Mouse (Mus musculus) adrenal gland, postnatal 4 days (tissue): Measurements from ENCODE around the gene Cdk1. TPM values are rescaled to one million over a fixed set of nuclear protein-coding genes. Genes with fewer than 3 reads are reported as not detected.
A peak's percentile ranks its signal among the peaks of the same experiment; 100 is the strongest.

Experiments used
- DNase-seq, 2 experiments: peaks; one replicate each; pipeline ENCODE4 v3.0.0; 2021 to 2022; ENCODE audit warnings: low spot score in 2 of 2, mixed read lengths in 2 of 2
- total RNA-seq, 2 experiments: library from RNA; stranded (reverse); gene quantifications; 2 replicates each; pipeline ENCODE4 v1.2.3; 2021

The Cdk1 gene
- total RNA-seq, 2 experiments from 2014 or later: 79.6 to 84.1 TPM

DNA sequence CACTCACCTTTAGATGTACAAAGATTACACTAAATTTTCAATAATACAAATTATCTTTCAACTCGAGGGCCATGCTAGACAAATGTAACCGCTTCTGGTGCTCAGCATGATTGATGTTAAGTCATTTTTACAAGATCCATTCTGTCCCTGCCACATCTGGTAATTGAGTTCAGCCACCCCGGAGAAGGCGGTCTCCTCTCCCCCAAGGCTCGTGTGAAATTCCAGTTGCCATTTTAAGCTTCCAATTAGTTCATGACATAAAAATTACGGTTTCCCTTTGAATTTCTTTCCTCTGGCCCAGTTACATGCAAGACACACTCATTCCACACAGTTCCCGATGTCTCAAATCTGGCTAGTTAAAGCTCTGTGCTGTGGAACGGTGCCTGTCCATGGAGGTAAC is 38.8 kb downstream of the Cdk1 start:
- no peak for DNase-seq

DNA sequence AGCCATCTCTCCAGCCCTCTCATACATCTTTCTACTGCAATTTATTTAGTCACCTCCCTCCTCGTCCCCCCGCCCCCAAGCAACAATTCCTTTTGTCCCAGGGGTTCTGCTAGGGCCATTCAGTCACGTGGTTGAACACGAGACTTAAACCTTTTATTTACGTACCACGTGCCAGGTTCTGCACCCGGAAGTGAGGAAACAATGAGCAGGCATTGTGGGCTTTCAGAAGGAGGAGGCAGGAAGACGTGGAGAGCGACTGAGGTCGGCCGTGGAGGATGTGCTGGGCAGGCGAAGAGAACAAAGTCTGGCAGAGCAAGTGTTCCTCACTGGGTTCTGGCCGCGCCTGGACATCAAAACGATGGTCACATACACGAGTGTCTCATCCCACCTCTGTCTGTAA is 40.9 kb downstream of the Cdk1 start:
- no peak for DNase-seq

DNA sequence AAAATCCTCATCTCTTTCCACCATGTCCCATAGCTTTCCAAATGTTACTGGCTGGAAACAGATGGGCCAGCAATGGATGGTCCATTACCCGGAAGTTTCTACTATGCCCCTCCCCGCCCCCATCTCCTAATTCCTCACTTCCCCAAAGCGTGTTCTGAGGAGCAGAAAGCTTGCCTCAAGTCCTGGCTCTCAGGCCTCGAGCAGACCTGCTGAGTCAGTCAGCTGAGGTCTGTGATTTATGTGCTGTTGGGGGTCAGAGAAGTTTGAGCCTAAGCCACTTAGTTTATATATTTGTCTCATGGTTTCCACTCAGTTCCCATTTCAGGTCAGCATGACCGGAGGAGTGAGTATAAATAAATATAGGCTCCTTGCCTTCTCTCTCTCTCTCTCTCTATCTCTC is 43.6 kb downstream of the Cdk1 start:
- DNase-seq: no peak

DNA sequence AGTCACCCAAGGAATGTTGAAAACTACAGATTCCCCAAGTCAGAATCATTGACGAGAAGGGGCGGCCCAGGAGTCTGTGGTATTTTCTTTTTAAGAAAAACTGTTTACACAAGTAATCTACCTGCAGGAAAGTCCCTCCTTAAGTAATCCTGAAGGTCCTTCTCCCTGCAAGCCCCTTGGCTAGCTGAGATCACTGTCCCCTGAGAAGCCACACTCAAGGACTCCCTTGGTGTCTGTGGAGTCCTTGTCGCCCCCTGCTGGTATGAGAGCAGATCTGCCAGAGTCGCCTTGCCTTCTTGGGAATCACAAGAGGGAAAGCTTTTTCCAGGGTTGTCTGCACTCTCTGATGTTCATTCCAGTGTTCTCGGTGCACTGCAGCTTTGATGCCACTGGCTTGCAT is 45.7 kb downstream of the Cdk1 start:
- DNase-seq: peak in 1 of 2 experiments; percentile 43

DNA sequence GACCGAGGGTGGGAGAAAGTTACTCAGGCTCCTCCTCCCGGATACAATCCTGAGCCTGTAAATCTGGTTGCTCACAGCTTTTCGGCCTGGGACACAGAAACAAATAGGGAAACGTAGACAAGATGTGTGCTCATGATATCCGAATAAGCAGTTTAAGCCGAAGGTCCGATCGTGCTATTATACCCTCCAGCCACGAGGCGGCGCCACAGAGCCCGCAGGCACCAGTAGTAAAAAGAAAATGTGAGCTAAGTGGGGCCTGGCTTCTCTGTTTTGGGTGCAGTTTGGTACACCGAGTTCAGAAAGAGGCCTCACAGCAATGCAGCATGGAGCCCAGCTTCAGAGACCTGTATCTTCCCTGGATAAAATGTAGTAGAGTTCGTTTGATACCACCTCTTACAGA is 46.5 kb downstream of the Cdk1 start:
- DNase-seq: peak; percentile 27 to 36

DNA sequence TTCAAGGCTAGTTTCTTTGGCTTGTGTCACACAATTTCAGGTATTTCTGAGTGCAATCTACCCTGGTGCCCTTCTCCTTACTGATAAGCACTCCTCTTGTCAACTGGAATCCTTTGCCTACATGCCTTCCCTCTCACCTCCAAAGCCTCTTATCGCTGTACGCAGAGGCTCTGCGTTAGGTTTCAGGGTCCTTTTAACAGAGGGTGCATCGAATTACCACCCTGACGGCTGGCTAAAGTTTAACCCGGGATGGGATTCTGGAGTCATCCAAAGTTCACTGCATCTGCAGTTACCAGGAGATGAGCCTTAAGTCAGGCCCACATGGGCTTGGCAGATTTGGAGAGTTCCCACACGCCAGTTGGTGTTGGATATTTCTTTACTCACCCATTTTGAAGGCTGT is 47.1 kb downstream of the Cdk1 start:
- no peak for DNase-seq

DNA sequence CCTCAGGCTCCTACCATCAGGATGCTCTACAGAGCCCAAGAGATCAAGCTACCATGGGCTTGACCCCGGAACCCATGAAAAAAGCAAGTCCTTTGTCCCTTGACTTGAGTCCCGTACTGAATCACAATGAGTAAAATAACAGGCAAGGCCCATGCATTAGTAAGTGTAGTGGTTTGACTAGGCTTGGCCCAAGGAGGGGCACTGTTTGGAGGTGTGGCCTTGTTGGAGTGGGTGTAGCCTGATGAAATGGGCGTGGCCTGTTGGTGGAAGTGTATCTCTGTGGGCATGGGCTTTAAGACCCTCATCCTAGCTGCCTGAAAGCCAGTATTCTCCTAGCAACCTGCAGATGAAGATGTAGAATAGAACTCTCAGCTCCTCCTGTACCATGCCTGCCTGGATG is 47.9 kb downstream of the Cdk1 start:
- no peak for DNase-seq

DNA sequence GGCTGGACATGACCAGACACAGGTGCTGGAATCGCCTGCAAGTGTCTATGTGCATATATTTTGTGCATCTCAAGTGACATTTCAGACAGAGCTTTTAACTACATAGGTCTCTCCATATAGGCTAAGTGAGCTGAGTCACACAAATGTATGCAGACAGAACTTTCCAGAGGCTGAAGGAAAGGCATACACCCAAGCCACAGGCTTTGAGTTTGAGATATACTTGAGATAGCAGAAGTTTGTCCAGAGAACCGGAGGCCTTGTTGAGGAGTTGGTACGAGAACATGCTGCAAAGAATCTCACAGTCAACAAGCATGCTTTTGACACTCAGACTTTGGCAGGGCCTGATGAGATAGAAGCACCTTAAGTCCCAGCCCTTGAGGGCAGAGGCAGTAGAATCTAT is 50.1 kb downstream of the Cdk1 start:
- no peak for DNase-seq

DNA sequence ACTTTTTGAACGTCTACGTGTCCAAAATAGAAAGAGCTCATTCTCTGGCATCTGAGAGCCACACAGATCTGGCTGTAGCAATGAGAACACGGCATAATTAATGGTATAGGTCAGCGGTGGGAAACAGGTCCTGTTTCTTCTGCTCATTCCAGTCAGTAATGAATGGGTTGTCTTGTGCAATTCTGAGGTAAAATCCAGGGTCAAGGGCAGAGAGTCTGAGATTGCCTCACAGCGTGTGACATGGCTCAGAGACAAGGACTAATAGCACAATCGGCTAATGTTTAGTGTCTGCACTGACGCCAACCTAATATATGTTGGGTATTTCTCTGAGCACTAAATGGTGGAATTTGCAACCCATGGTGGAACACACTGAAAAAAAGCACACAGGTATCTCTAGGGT is 52.8 kb downstream of the Cdk1 start:
- no peak for DNase-seq

DNA sequence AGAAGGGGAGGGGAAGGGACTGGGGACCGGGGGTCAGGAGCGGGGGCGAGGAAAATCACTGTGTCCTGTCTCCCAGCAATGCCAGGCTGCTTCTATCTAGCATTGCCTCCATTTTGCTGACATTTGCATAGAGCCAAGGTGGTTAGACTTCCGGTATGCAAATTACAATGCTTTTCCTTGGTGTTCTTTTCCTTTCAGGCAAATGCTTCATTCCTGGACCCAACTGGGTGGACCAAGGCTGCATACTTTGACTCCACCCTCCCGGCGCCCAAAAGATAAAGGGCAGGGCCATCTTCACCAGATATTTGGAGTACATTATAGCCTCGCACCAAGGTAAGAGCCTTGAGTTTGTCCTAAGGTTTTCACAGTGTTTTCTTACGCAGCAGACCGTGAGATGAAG is 56.8 kb downstream of the Cdk1 start:
- no peak for DNase-seq

DNA sequence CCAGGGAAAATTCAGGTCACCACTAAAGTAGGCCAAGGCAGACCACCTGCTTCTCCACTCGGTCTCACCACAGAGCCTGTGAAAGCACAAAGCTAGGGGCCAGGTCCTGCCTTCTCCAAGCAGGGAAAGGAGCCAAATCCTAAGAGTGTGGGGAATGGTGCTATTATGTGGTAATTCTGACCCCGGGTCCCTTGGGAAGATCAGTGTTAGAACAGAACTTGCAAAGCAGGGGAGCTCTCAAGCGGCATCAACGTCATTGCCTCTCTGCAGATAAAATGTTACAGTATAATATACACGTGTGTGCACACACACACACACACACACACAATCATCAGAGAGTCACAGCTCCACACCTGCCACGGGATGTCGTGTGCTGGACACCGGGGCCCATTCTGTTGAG is 62.0 kb downstream of the Cdk1 start:
- no peak for DNase-seq

DNA sequence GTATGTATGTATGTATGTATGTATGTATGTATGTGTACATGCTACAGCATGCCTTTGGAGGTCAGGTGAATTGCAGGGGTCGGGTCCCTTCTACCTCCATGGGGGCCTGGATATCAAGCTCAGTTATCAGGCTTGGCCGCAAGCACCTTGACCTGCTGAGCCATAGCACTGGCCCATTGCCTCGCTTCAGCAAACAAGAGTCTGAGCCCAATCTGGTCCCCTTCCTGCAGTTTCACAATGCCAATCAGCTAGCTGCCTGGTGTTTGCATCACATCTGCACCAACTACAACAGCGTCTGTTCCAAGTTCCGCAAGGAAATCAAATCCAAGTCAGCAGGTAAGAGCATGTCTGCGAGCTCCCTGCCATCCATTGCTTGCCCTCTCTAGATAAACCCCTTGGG is 64.0 kb downstream of the Cdk1 start:
- DNase-seq: no peak

DNA sequence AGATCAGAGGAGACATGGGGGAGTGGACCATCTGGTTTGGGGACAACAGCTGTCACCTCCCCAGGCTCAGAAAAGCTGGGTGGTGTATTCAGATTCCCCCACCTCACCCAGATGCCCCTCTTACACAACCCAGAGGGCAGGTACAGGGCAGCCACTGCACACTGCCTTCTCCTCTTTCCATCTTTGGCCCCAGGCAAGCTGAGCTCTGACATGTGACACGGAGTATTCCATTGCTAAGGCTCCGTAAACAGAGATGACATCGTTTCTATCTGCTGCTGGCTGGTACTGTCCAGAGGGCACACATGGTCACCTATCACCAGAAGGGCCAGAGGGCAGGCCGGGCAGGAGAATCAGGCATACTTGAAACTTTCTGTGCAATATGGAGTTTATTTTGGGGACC is 64.7 kb downstream of the Cdk1 start:
- DNase-seq: no peak

DNA sequence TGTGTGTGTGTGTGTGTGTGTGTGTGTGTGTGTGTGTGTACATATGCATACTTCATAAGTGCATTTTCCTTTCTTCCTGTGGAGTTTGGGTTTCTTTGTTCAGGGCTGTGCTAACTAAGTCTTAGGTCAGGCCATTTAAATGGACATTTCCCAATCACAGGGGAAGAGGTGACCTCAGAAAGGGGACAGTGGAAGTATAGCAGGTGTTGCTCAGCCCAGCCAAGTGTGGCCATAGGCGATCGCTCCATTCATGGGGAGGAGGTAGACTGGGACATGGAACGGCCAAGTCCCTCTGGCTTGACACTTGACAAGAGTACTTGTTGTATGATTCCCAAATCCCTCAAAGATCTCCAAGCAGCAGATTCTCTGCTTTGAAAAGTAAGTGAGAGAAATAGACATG is 65.8 kb downstream of the Cdk1 start:
- DNase-seq: no peak

Other genes starting within 250 kb of the Cdk1 start
- gene Rhobtb1, start 201.5 kb downstream of the Cdk1 start, total RNA-seq: 10 to 100 TPM; 18.5 to 18.8 TPM
- 1 to 10 TPM; 6.6 to 7.7 TPM for gene A930033H14Rik, start 139.8 kb downstream of the Cdk1 start, total RNA-seq
- 10 to 100 TPM; 37.4 to 54.2 TPM for gene Ank3, start 45.8 kb upstream of the Cdk1 start, total RNA-seq